Mouse (Mus musculus) midbrain, embryonic 10.5 days (tissue): ENCODE results near the gene Mindy1. TPM values are rescaled to one million over a fixed set of nuclear protein-coding genes. Genes with fewer than 3 reads are reported as not detected.

Experiments used
- DNase-seq: peaks from one replicate; pipeline ENCODE4 v3.0.0-alpha.2; 2017; ENCODE audit warnings: low spot score
- H3K27ac ChIP-seq: fragments of 300-500 bp; sonication (generic); replicated peaks from 2 replicates; pipeline ENCODE4 v1.5.1; 2016; ENCODE audit warnings: mild to moderate bottlenecking
- H3K27me3 ChIP-seq: fragments of 300-500 bp; sonication (generic); 2 replicates; pipeline ENCODE4 v1.6.1; 2016; ENCODE audit warnings: low read depth, mild to moderate bottlenecking; ENCODE audit not compliant: poor library complexity, severe bottlenecking
- H3K36me3 ChIP-seq: fragments of 300-500 bp; sonication (generic); 2 replicates; pipeline ENCODE4 v1.6.1; 2016; ENCODE audit warnings: mild to moderate bottlenecking, moderate library complexity
- H3K4me1 ChIP-seq: fragments of 300-500 bp; sonication (generic); 2 replicates; pipeline ENCODE4 v1.6.1; 2016
- H3K4me3 ChIP-seq: fragments of 300-500 bp; sonication (generic); 2 replicates; pipeline ENCODE4 v1.5.1; 2016; ENCODE audit warnings: mild to moderate bottlenecking, moderate library complexity
- H3K9me3 ChIP-seq: fragments of 300-500 bp; sonication (generic); replicated peaks from 2 replicates; pipeline ENCODE4 v1.6.1; 2016; ENCODE audit warnings: mild to moderate bottlenecking
- WGBS: fragments of 180-500 bp; shearing (Covaris S2); methylation state at CpG from one replicate; pipeline ENCODE4 v1.1.7; 2016; 5-methylcytosine and 5-hydroxymethylcytosine counted together
- polyA plus RNA-seq: library from polyadenylated mRNA; unstranded; fragments of >200 nt; fragmentation: Nextera tagmentation; extraction: Ambion mirVana; gene quantifications from 2 replicates; pipeline ENCODE4 v1.2.1, GENCODE M21; 2016

Mindy1 gene
- polyA plus RNA-seq, 1 experiment from 2014 or later, result 29.2 TPM

GRCm38 (mm10) chr3:95247660-95248336 is 33.3 kb upstream of the Mindy1 start:
- DNase-seq, result no peak
- H3K4me1 ChIP-seq, result no peaks in the 10 kb centered on the region
- H3K4me3 ChIP-seq, result no peak overlapping the region
- peaks cover 15% of the 10 kb centered on the region for H3K36me3 ChIP-seq
- 70% methylated on average over 1 of the region's 1 CpGs for WGBS
- no peak overlapping the region for H3K27ac ChIP-seq
- no peaks in the 10 kb centered on the region for H3K9me3 ChIP-seq
- no peaks in the 10 kb centered on the region for H3K27me3 ChIP-seq

- H3K9me3 ChIP-seq, result no peaks in the 10 kb centered on the region
- H3K4me1 ChIP-seq, result no peaks in the 10 kb centered on the region
- no peak for DNase-seq
- H3K27me3 ChIP-seq, result no peaks in the 10 kb centered on the region
- WGBS, result 82% methylated on average over 5 of the region's 5 CpGs
- H3K4me3 ChIP-seq, result no peak overlapping the region
- no peak overlapping the region for H3K27ac ChIP-seq
- peaks cover 36% of the 10 kb centered on the region for H3K36me3 ChIP-seq
Measured at GRCm38 (mm10) chr3:95250361-95250760, 30.8 kb upstream of the Mindy1 start.

GRCm38 (mm10) chr3:95250783-95251424 is 30.2 kb upstream of the Mindy1 start, which contains the start of gene Bnipl:
TSS of gene Bnipl (minus strand) at chr3:95251193.
- Histone ChIP-seq H3K4me3 (no peak within 1 kb of the TSS), H3K27ac (no peak within 1 kb of the TSS), H3K4me1 (no peaks in the 10 kb centered on the region), H3K9me3 (no peaks in the 10 kb centered on the region), H3K36me3 (peaks cover 39% of the 10 kb centered on the region), H3K27me3 (no peaks in the 10 kb centered on the region)
- 59% methylated on average over 7 of the region's 7 CpGs for WGBS
- no peak for DNase-seq

GRCm38 (mm10) chr3:95256931-95257330 is 24.2 kb upstream of the Mindy1 start:
- no peaks in the 10 kb centered on the region for H3K9me3 ChIP-seq
- DNase-seq, result no peak
- no peaks in the 10 kb centered on the region for H3K27me3 ChIP-seq
- H3K36me3 ChIP-seq, result peaks cover 96% of the 10 kb centered on the region
- no peak overlapping the region for H3K4me3 ChIP-seq
- WGBS, result 86% methylated on average over 5 of the region's 5 CpGs
- no peaks in the 10 kb centered on the region for H3K4me1 ChIP-seq
- H3K27ac ChIP-seq, result no peak overlapping the region

GRCm38 (mm10) chr3:95261975-95262374 is 19.2 kb upstream of the Mindy1 start:
- 94% methylated on average over 4 of the region's 4 CpGs for WGBS
- peaks cover 92% of the 10 kb centered on the region for H3K36me3 ChIP-seq
- H3K9me3 ChIP-seq, result no peaks in the 10 kb centered on the region
- no peak for DNase-seq
- H3K4me3 ChIP-seq, result no peak overlapping the region
- peaks cover 6% of the 10 kb centered on the region; the same call in 1 of the 2 replicates for H3K4me1 ChIP-seq
- H3K27ac ChIP-seq, result no peak overlapping the region
- no peaks in the 10 kb centered on the region for H3K27me3 ChIP-seq

- Histone ChIP-seq H3K4me3 (no peak overlapping the region), H3K36me3 (peaks cover 92% of the 10 kb centered on the region), H3K9me3 (no peaks in the 10 kb centered on the region), H3K4me1 (peaks cover 6% of the 10 kb centered on the region; the same call in 1 of the 2 replicates), H3K27me3 (no peaks in the 10 kb centered on the region), H3K27ac (no peak overlapping the region; the same call in 1 of the 2 replicates)
- peak; percentile 64 for DNase-seq
- WGBS, result 47% methylated on average over 11 of the region's 11 CpGs
Measured at GRCm38 (mm10) chr3:95263089-95263739, 17.9 kb upstream of the Mindy1 start.

GRCm38 (mm10) chr3:95264724-95265123 is 16.4 kb upstream of the Mindy1 start:
- Histone ChIP-seq H3K4me1 (peaks cover 6% of the 10 kb centered on the region; the same call in 1 of the 2 replicates), H3K27me3 (no peaks in the 10 kb centered on the region), H3K27ac (no peak overlapping the region), H3K4me3 (no peak overlapping the region), H3K9me3 (no peaks in the 10 kb centered on the region), H3K36me3 (peaks cover 91% of the 10 kb centered on the region)
- DNase-seq, result no peak
- 83% methylated on average over 1 of the region's 1 CpGs for WGBS

GRCm38 (mm10) chr3:95266052-95266451 is 15.1 kb upstream of the Mindy1 start:
- Histone ChIP-seq H3K4me3 (no peak overlapping the region), H3K27me3 (no peaks in the 10 kb centered on the region), H3K27ac (no peak overlapping the region), H3K4me1 (peaks cover 6% of the 10 kb centered on the region; the same call in 1 of the 2 replicates), H3K9me3 (no peaks in the 10 kb centered on the region), H3K36me3 (peaks cover 78% of the 10 kb centered on the region)
- no peak for DNase-seq
- 94% methylated on average over 3 of the region's 3 CpGs for WGBS

- Histone ChIP-seq H3K4me1 (peaks cover 6% of the 10 kb centered on the region; the same call in 1 of the 2 replicates), H3K4me3 (no peak overlapping the region), H3K9me3 (no peaks in the 10 kb centered on the region), H3K27me3 (no peaks in the 10 kb centered on the region), H3K36me3 (peaks cover 61% of the 10 kb centered on the region), H3K27ac (no peak overlapping the region)
- no peak for DNase-seq
Measured at GRCm38 (mm10) chr3:95267855-95268254, 13.3 kb upstream of the Mindy1 start.

GRCm38 (mm10) chr3:95269789-95270188 is 11.4 kb upstream of the Mindy1 start:
- peaks cover 50% of the 10 kb centered on the region for H3K36me3 ChIP-seq
- H3K27ac ChIP-seq, result no peak overlapping the region
- H3K27me3 ChIP-seq, result no peaks in the 10 kb centered on the region
- no peaks in the 10 kb centered on the region for H3K9me3 ChIP-seq
- H3K4me3 ChIP-seq, result no peak overlapping the region
- no peaks in the 10 kb centered on the region for H3K4me1 ChIP-seq
- WGBS, result 91% methylated on average over 5 of the region's 5 CpGs
- DNase-seq, result no peak

- 88% methylated on average over 12 of the region's 12 CpGs for WGBS
- no peak for DNase-seq
- no peak overlapping the region for H3K4me3 ChIP-seq
- no peaks in the 10 kb centered on the region for H3K4me1 ChIP-seq
- peaks cover 43% of the 10 kb centered on the region for H3K36me3 ChIP-seq
- H3K27ac ChIP-seq, result no peak overlapping the region
- no peaks in the 10 kb centered on the region for H3K27me3 ChIP-seq
- no peaks in the 10 kb centered on the region for H3K9me3 ChIP-seq
Measured at GRCm38 (mm10) chr3:95270766-95271364, 10.3 kb upstream of the Mindy1 start.

GRCm38 (mm10) chr3:95273471-95273870 is 7.7 kb upstream of the Mindy1 start:
- no peak overlapping the region for H3K27ac ChIP-seq
- WGBS, result 92% methylated on average over 5 of the region's 5 CpGs
- no peaks in the 10 kb centered on the region for H3K27me3 ChIP-seq
- no peak for DNase-seq
- H3K4me1 ChIP-seq, result peaks cover 2% of the 10 kb centered on the region; the same call in 1 of the 2 replicates
- H3K4me3 ChIP-seq, result no peak overlapping the region
- no peaks in the 10 kb centered on the region for H3K9me3 ChIP-seq
- peaks cover 18% of the 10 kb centered on the region for H3K36me3 ChIP-seq
